Mouse (Mus musculus) kidney, embryonic 14.5 days (tissue): ENCODE measurements around the gene Sirt1. TPM values are rescaled to one million over a fixed set of nuclear protein-coding genes. Genes with fewer than 3 reads are reported as not detected.

ENCODE experiments used
- ATAC-seq: fragments of 200-750 bp; cut with Nextera tagmentation; 2 replicates; pipeline ENCODE4 v1.8.0; 2017; ENCODE audit warnings: moderate number of reproducible peaks, mild to moderate bottlenecking, moderate TSS enrichment, moderate library complexity; ENCODE audit not compliant: low FRiP score, low TSS enrichment
- H3K27ac ChIP-seq: fragments of 300-500 bp; sonication (generic); 2 replicates; pipeline ENCODE4 v1.5.1; 2014; ENCODE audit warnings: low read depth, mild to moderate bottlenecking, low read length, moderate library complexity, mixed read lengths
- H3K27me3 ChIP-seq: fragments of 300-500 bp; sonication (generic); 2 replicates; pipeline ENCODE4 v1.6.1; 2014; ENCODE audit warnings: mild to moderate bottlenecking, low read length; ENCODE audit not compliant: control insufficient read depth, insufficient read depth
- H3K36me3 ChIP-seq: fragments of 300-500 bp; sonication (generic); 2 replicates; pipeline ENCODE4 v1.6.1; 2014; ENCODE audit warnings: low read length, mixed read lengths; ENCODE audit not compliant: control insufficient read depth, insufficient read depth
- H3K4me1 ChIP-seq: fragments of 300-500 bp; sonication (generic); 2 replicates; pipeline ENCODE4 v1.6.1; 2014; ENCODE audit warnings: low read length, mixed read lengths; ENCODE audit not compliant: control insufficient read depth, insufficient read depth
- H3K4me2 ChIP-seq: fragments of 300-500 bp; sonication (generic); replicated peaks from 2 replicates; pipeline ENCODE4 v1.6.1; 2014; ENCODE audit warnings: low read depth, mild to moderate bottlenecking, low read length
- H3K4me3 ChIP-seq: fragments of 300-500 bp; sonication (generic); 2 replicates; pipeline ENCODE4 v1.5.1; 2014; ENCODE audit warnings: mild to moderate bottlenecking, low read length
- H3K9ac ChIP-seq: fragments of 300-500 bp; sonication (generic); 2 replicates; pipeline ENCODE4 v1.6.1; 2014; ENCODE audit warnings: low read depth, mild to moderate bottlenecking, low read length, moderate library complexity
- H3K9me3 ChIP-seq: fragments of 300-500 bp; sonication (generic); 2 replicates; pipeline ENCODE4 v1.6.1; 2016; ENCODE audit warnings: low read length; ENCODE audit not compliant: control insufficient read depth
- WGBS: fragments of 180-500 bp; shearing (Covaris S2); extraction: QIAGEN DNeasy Blood & Tissue Kit; methylation state at CpG from one replicate; pipeline ENCODE4 v1.1.7; 2014; 5-methylcytosine and 5-hydroxymethylcytosine counted together
- polyA plus RNA-seq: library from polyadenylated mRNA; unstranded; fragments of >200 nt; fragmentation: Nextera tagmentation; extraction: Ambion mirVana; gene quantifications from 2 replicates; pipeline ENCODE4 v1.2.1, GENCODE M21; 2014

Gene Sirt1
- polyA plus RNA-seq, 1 experiment from 2014 or later: 10.7 TPM

GRCm38 (mm10) chr10:63308582-63309366 is 72.7 kb downstream of the Sirt1 start:
- Histone ChIP-seq H3K27me3 (no peaks in the 10 kb centered on the region), H3K4me3 (no peak overlapping the region), H3K4me1 (no peaks in the 10 kb centered on the region), H3K36me3 (peaks cover 63% of the 10 kb centered on the region), H3K9me3 (no peaks in the 10 kb centered on the region), H3K4me2 (no peak overlapping the region), H3K27ac (no peak overlapping the region), H3K9ac (no peak overlapping the region)
- peak; percentile 76; the same call in 1 of the 2 replicates for ATAC-seq
- 45% methylated on average over 10 of the region's 10 CpGs for WGBS

DNA sequence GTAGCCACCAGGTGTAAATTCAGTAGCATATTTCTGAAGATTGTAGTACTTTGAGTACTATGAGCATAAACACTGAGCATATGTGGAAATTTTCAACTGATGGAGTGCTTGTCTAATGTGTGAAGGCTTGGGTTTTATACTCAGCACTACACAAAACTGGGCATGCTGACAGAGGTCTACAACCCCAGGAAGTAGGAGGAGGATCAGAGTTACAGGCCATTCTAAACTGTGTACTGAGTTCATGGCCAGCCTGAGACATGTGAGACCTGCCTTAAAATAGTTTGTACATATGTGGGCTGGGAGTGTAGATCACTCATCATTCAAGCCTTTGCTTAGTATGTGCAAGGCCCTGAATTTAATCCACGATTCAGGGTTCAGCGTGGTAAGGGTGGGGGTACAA is 79.1 kb downstream of the Sirt1 start:
- peaks cover 53% of the 10 kb centered on the region for H3K36me3 ChIP-seq
- H3K27me3 ChIP-seq: no peaks in the 10 kb centered on the region
- 80% methylated on average over 2 of the region's 2 CpGs for WGBS

DNA sequence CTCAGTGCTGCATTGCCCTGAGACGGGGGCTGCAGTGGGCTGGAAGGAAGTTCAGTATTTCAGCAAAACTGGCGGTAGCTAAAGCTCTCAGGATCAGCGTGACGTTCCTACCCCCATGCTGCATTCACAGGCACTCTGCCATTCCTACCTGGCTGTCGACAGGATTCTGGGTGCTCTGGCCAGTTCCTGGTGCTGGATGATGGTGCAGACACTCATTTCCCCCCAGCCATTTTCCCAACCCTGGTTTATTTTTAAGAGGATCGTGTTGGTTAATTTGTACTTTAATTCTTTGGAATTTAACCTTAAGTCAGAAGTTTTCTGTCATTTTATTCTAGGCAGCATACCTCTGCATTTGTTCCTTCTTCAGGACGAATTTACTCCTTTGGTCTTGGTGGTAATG is 98.7 kb downstream of the Sirt1 start:
- Histone ChIP-seq H3K27me3 (no peaks in the 10 kb centered on the region), H3K9me3 (no peaks in the 10 kb centered on the region), H3K4me1 (no peaks in the 10 kb centered on the region), H3K4me3 (no peak overlapping the region), H3K36me3 (peaks cover 59% of the 10 kb centered on the region), H3K9ac (no peak overlapping the region), H3K4me2 (no peak overlapping the region), H3K27ac (no peak overlapping the region)
- ATAC-seq: no peak
- whole genome bisulfite sequencing: 82% methylated on average over 7 of the region's 7 CpGs

More for the DNA sequence above, 79.1 kb downstream of the Sirt1 start:
- H3K4me1 ChIP-seq: no peaks in the 10 kb centered on the region
- ATAC-seq: no peak
- no peak overlapping the region for H3K4me3 ChIP-seq
- no peaks in the 10 kb centered on the region for H3K9me3 ChIP-seq
- H3K9ac ChIP-seq: no peak overlapping the region
- H3K4me2 ChIP-seq: no peak overlapping the region
- no peak overlapping the region for H3K27ac ChIP-seq

DNA sequence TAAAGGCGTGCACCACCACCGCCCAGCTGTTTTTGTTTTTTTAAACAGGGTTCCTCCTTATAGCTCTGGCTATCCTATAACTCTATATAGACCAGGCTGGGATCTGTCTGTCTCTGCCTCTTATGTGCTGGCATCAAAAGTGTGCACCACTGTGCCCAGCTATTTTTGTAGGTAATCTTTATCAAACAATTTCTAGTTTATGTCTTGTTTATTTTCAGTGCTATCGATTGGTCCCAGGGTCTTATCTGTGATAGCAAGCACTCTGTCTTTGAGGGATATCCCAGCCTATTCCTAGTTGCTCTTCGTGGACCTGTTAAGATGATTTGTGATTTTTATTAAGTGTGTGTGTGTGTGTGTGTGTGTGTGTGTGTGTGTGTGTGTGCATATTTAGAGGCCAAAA is 99.1 kb downstream of the Sirt1 start:
- 89% methylated on average over 4 of the region's 4 CpGs for WGBS
- ATAC-seq: no peak
- H3K4me3 ChIP-seq: no peak overlapping the region
- peaks cover 57% of the 10 kb centered on the region for H3K36me3 ChIP-seq
- no peak overlapping the region for H3K4me2 ChIP-seq
- H3K9me3 ChIP-seq: no peaks in the 10 kb centered on the region
- no peaks in the 10 kb centered on the region for H3K27me3 ChIP-seq
- no peak overlapping the region for H3K27ac ChIP-seq
- H3K4me1 ChIP-seq: no peaks in the 10 kb centered on the region
- no peak overlapping the region for H3K9ac ChIP-seq

- Histone ChIP-seq H3K4me2 (no peak overlapping the region), H3K27me3 (no peaks in the 10 kb centered on the region), H3K27ac (no peak overlapping the region), H3K4me3 (no peak overlapping the region), H3K4me1 (no peaks in the 10 kb centered on the region), H3K9ac (no peak overlapping the region), H3K36me3 (peaks cover 50% of the 10 kb centered on the region), H3K9me3 (no peaks in the 10 kb centered on the region)
- ATAC-seq: no peak
- 89% methylated on average over 3 of the region's 3 CpGs for WGBS
These were observed 101.7 kb downstream of the Sirt1 start for GRCm38 (mm10) chr10:63279851-63280250.

- Histone ChIP-seq H3K36me3 (peaks cover 55% of the 10 kb centered on the region), H3K9ac (no peak overlapping the region), H3K4me3 (no peak overlapping the region), H3K4me2 (no peak overlapping the region), H3K27ac (no peak overlapping the region), H3K9me3 (no peaks in the 10 kb centered on the region), H3K27me3 (no peaks in the 10 kb centered on the region), H3K4me1 (no peaks in the 10 kb centered on the region)
- no peak for ATAC-seq
- WGBS: 95% methylated on average over 3 of the region's 3 CpGs
These were observed 104.5 kb downstream of the Sirt1 start for GRCm38 (mm10) chr10:63277010-63277409.

- Histone ChIP-seq H3K27ac (no peak overlapping the region), H3K4me3 (no peak overlapping the region), H3K9me3 (no peaks in the 10 kb centered on the region), H3K4me1 (no peaks in the 10 kb centered on the region), H3K36me3 (peaks cover 42% of the 10 kb centered on the region), H3K27me3 (no peaks in the 10 kb centered on the region), H3K4me2 (no peak overlapping the region), H3K9ac (no peak overlapping the region)
- 95% methylated on average over 5 of the region's 5 CpGs for WGBS
- ATAC-seq: no peak
These were observed 108.6 kb downstream of the Sirt1 start for GRCm38 (mm10) chr10:63272868-63273267.

- Histone ChIP-seq H3K27me3 (no peaks in the 10 kb centered on the region), H3K27ac (no peak overlapping the region), H3K9me3 (no peaks in the 10 kb centered on the region), H3K4me1 (no peaks in the 10 kb centered on the region), H3K4me2 (no peak overlapping the region), H3K9ac (no peak overlapping the region), H3K4me3 (no peak overlapping the region), H3K36me3 (peaks cover 40% of the 10 kb centered on the region)
- ATAC-seq: no peak
These were observed 109.1 kb downstream of the Sirt1 start for GRCm38 (mm10) chr10:63272401-63272800.
